Mouse (Mus musculus) testis, adult 2 months (tissue): ENCODE data around the gene Zfp740.

Source experiments
- CTCF ChIP-seq: fragments of 200-500 bp; IDR thresholded peaks from 2 replicates; pipeline ENCODE4 v1.5.1; 2012; ENCODE audit warnings: low read depth, mild to moderate bottlenecking, inconsistent platforms, low read length, moderate library complexity; ENCODE audit not compliant: control insufficient read depth, insufficient read depth, insufficient replicate concordance
- POLR2A ChIP-seq: fragments of 200-500 bp; IDR thresholded peaks from 2 replicates; pipeline ENCODE4 v1.6.1; 2012; ENCODE audit warnings: low read depth, mild to moderate bottlenecking, inconsistent platforms, low read length, moderate library complexity; ENCODE audit not compliant: control insufficient read depth

DNA sequence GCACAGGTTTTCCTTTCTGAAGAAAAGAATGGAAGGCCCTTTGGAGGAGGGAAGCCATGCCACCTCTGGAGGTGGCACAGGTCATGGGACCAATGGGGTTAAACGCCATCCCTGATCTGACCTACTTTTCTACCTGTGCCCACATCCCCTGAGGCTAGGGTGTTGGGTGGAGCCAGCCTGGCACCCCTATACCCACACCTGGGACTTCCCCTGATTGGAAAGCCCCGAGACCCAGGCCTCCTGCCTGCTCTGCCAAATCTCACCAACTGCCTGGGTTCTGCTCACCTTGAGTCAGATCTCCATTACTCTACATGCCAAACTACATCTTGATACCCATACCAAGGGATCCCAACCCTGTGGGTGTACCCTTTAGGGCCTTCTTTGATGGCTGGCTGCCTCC lies 60.0 kb downstream of the Zfp740 start:
- TF ChIP-seq CTCF, result no peak
- TF ChIP-seq POLR2A, result no peak
